Mouse (Mus musculus) right cerebral cortex, adult 18-20 months (tissue): ENCODE measurements around the gene Cxcl16.

Source experiments
- DNase-seq: peaks from one replicate; pipeline ENCODE4 v3.0.0; 2022; ENCODE audit warnings: mixed read lengths

The Cxcl16 gene

GRCm38 (mm10) chr11:70409594-70410296, 50.0 kb downstream of the Cxcl16 start, which contains the start of gene Pelp1:
Pelp1 (minus strand) TSS chr11:70410031.
- peak; percentile 87 for DNase-seq
